Mouse (Mus musculus) midbrain, embryonic 12.5 days (tissue): ENCODE data around the gene Gm13277. TPM values are rescaled to one million over a fixed set of nuclear protein-coding genes. Genes with fewer than 3 reads are reported as not detected.

Source experiments
- polyA plus RNA-seq: library from polyadenylated mRNA; unstranded; fragments of >200 nt; fragmentation: Nextera tagmentation; extraction: Ambion mirVana; gene quantifications from 2 replicates; pipeline ENCODE4 v1.2.1, GENCODE M21; 2016

The Gm13277 gene
- polyA plus RNA-seq, 1 experiment from 2014 or later, result not detected

Other genes with a start within 250 kb of the Gm13277 start
- gene Ifna15, start 230.4 kb upstream of the Gm13277 start, polyA plus RNA-seq, result not detected in 2 replicates
- not detected in 2 replicates for gene Ifna14, start 216.8 kb upstream of the Gm13277 start, polyA plus RNA-seq
- not detected in 2 replicates for gene Ifna9, start 196.2 kb upstream of the Gm13277 start, polyA plus RNA-seq
- gene Ifna12, start 185.3 kb upstream of the Gm13277 start, polyA plus RNA-seq, result not detected in 2 replicates
- not detected in 2 replicates for gene C87499, start 154.2 kb upstream of the Gm13277 start, polyA plus RNA-seq
- not detected in 2 replicates for gene Ifna13, start 144.2 kb upstream of the Gm13277 start, polyA plus RNA-seq
- gene Ifna16, start 111.7 kb upstream of the Gm13277 start, polyA plus RNA-seq, result not detected in 2 replicates
- not detected in 2 replicates for gene Ifna2, start 104.7 kb upstream of the Gm13277 start, polyA plus RNA-seq
- gene Ifnab, start 97.3 kb upstream of the Gm13277 start, polyA plus RNA-seq, result not detected in 2 replicates
- gene Gm26566, start 66.8 kb upstream of the Gm13277 start, polyA plus RNA-seq, result 1.3 and 2.0 TPM in 2 replicates
- gene Klhl9, start 66.2 kb upstream of the Gm13277 start, polyA plus RNA-seq, result 142 and 153 TPM in 2 replicates
- not detected in 2 replicates for gene Gm13271, start 33.8 kb upstream of the Gm13277 start, polyA plus RNA-seq
- 0.14 and 0.20 TPM in 2 replicates for gene Gm13283, start 28.5 kb upstream of the Gm13277 start, polyA plus RNA-seq
- gene Gm13290, start 14.8 kb upstream of the Gm13277 start, polyA plus RNA-seq, result not detected in 2 replicates
- gene Gm13289, start 11.7 kb upstream of the Gm13277 start, polyA plus RNA-seq, result not detected in 2 replicates
- gene Gm13272, start 8.8 kb upstream of the Gm13277 start, polyA plus RNA-seq, result 0.31 TPM in 1 of 2 replicates, not detected in the other
- gene Ifnz, start 6.5 kb upstream of the Gm13277 start, polyA plus RNA-seq, result 0.37 TPM in 1 of 2 replicates, not detected in the other
- not detected in 2 replicates for gene Gm13276, start 2.9 kb upstream of the Gm13277 start, polyA plus RNA-seq
- gene Gm13278, start 2.9 kb downstream of the Gm13277 start, polyA plus RNA-seq, result not detected in 2 replicates
- not detected in 2 replicates for gene Gm13275, start 5.9 kb downstream of the Gm13277 start, polyA plus RNA-seq
- gene Gm13279, start 8.8 kb downstream of the Gm13277 start, polyA plus RNA-seq, result not detected in 2 replicates
- 0.83 TPM in 1 of 2 replicates, not detected in the other for gene Gm13285, start 11.0 kb downstream of the Gm13277 start, polyA plus RNA-seq
- gene Gm13287, start 14.6 kb downstream of the Gm13277 start, polyA plus RNA-seq, result not detected in 2 replicates
- gene Gm13288, start 16.9 kb downstream of the Gm13277 start, polyA plus RNA-seq, result not detected in 2 replicates
- not detected in 2 replicates for gene Ifna7, start 27.6 kb downstream of the Gm13277 start, polyA plus RNA-seq
- not detected in 2 replicates for gene Ifna11, start 31.3 kb downstream of the Gm13277 start, polyA plus RNA-seq
- not detected in 2 replicates for gene Ifna6, start 38.8 kb downstream of the Gm13277 start, polyA plus RNA-seq
- not detected in 2 replicates for gene Ifna5, start 46.9 kb downstream of the Gm13277 start, polyA plus RNA-seq
- not detected in 2 replicates for gene Ifna4, start 53.2 kb downstream of the Gm13277 start, polyA plus RNA-seq
- gene Ifna1, start 61.5 kb downstream of the Gm13277 start, polyA plus RNA-seq, result not detected in 2 replicates
- gene Ifne, start 91.6 kb downstream of the Gm13277 start, polyA plus RNA-seq, result not detected in 2 replicates